Mouse (Mus musculus): ENCODE data around the gene Rhox1. TPM values are rescaled to one million over a fixed set of nuclear protein-coding genes. Genes with fewer than 3 reads are reported as not detected.

Gene Rhox1
- not detected in 2 replicates for polyA plus RNA-seq (2012; ENCODE audit: low replicate concordance)

GRCm38 (mm10) chrX:37222158-37222557 is at the start of gene Rhox1:
Rhox1 (minus strand) TSS chrX:37222258.

GRCm38 (mm10) chrX:37265038-37265437 is 43.0 kb upstream of the Rhox1 start, which contains the start of gene Rhox4a:
Rhox4a (plus strand) TSS chrX:37265338.

GRCm38 (mm10) chrX:37249619-37250018 is 27.6 kb upstream of the Rhox1 start, which contains the start of gene Rhox3a:
Rhox3a (plus strand) TSS chrX:37249919.

GRCm38 (mm10) chrX:37244676-37245075 is 22.6 kb upstream of the Rhox1 start, which contains the start of gene Rhox2a:
Rhox2a (plus strand) TSS chrX:37244976.

GRCm38 (mm10) chrX:37210941-37211340 is 11.1 kb downstream of the Rhox1 start, which contains the start of gene Gm9:
Gm9 (minus strand) TSS chrX:37211041.

GRCm38 (mm10) chrX:37191105-37191743 is 30.8 kb downstream of the Rhox1 start, which contains the start of the genes Ndufa1 and Rnf113a1:
Ndufa1 (minus strand) TSS chrX:37191163.
Rnf113a1 (plus strand) TSS chrX:37191245.

GRCm38 (mm10) chrX:37168742-37169141 is 53.3 kb downstream of the Rhox1 start, which contains the start of gene Akap14:
Akap14 (minus strand) TSS chrX:37168842.

Other genes starting within 250 kb of the Rhox1 start
- 2.4 and 2.7 TPM in 2 replicates for gene Sept6, start 230.5 kb downstream of the Rhox1 start, polyA plus RNA-seq (2012; ENCODE audit: low replicate concordance)
- not detected in 2 replicates for gene Sowahd, start 173.4 kb downstream of the Rhox1 start, polyA plus RNA-seq (2012; ENCODE audit: low replicate concordance)
- gene Rpl39, start 136.9 kb downstream of the Rhox1 start, polyA plus RNA-seq (2012; ENCODE audit: low replicate concordance) = 55.0 and 262 TPM in 2 replicates
- 0.30 and 3.8 TPM in 2 replicates for gene Upf3b, start 111.9 kb downstream of the Rhox1 start, polyA plus RNA-seq (2012; ENCODE audit: low replicate concordance)
- gene Nkap, start 95.5 kb downstream of the Rhox1 start, polyA plus RNA-seq (2012; ENCODE audit: low replicate concordance) = 14.8 and 19.1 TPM in 2 replicates
- not detected in 2 replicates for gene Akap14, start 53.4 kb downstream of the Rhox1 start, polyA plus RNA-seq (2012; ENCODE audit: low replicate concordance)
- gene Ndufa1, start 31.1 kb downstream of the Rhox1 start, polyA plus RNA-seq (2012; ENCODE audit: low replicate concordance) = 30.7 and 109 TPM in 2 replicates
- 1.7 and 2.7 TPM in 2 replicates for gene Rnf113a1, start 31.0 kb downstream of the Rhox1 start, polyA plus RNA-seq (2012; ENCODE audit: low replicate concordance)
- not detected in 2 replicates for gene Gm9, start 11.2 kb downstream of the Rhox1 start, polyA plus RNA-seq (2012; ENCODE audit: low replicate concordance)
- gene Rhox2a, start 22.7 kb upstream of the Rhox1 start, polyA plus RNA-seq (2012; ENCODE audit: low replicate concordance) = not detected in 2 replicates
- not detected in 2 replicates for gene Rhox3a, start 27.7 kb upstream of the Rhox1 start, polyA plus RNA-seq (2012; ENCODE audit: low replicate concordance)
- not detected in 2 replicates for gene Rhox4a, start 43.1 kb upstream of the Rhox1 start, polyA plus RNA-seq (2012; ENCODE audit: low replicate concordance)
- not detected in 2 replicates for gene Rhox3a2, start 157.8 kb upstream of the Rhox1 start, polyA plus RNA-seq (2012; ENCODE audit: low replicate concordance)
- gene Rhox4a2, start 168.6 kb upstream of the Rhox1 start, polyA plus RNA-seq (2012; ENCODE audit: low replicate concordance) = not detected in 2 replicates
- not detected in 2 replicates for gene Rhox2b, start 189.8 kb upstream of the Rhox1 start, polyA plus RNA-seq (2012; ENCODE audit: low replicate concordance)
- not detected in 2 replicates for gene Rhox4b, start 210.2 kb upstream of the Rhox1 start, polyA plus RNA-seq (2012; ENCODE audit: low replicate concordance)
- not detected in 2 replicates for gene Rhox2c, start 231.4 kb upstream of the Rhox1 start, polyA plus RNA-seq (2012; ENCODE audit: low replicate concordance)
- not detected in 2 replicates for gene Rhox3c, start 236.3 kb upstream of the Rhox1 start, polyA plus RNA-seq (2012; ENCODE audit: low replicate concordance)

All from leukemia stem cell, adult 10-12 weeks (primary cell).